In the genomic region with DNA sequence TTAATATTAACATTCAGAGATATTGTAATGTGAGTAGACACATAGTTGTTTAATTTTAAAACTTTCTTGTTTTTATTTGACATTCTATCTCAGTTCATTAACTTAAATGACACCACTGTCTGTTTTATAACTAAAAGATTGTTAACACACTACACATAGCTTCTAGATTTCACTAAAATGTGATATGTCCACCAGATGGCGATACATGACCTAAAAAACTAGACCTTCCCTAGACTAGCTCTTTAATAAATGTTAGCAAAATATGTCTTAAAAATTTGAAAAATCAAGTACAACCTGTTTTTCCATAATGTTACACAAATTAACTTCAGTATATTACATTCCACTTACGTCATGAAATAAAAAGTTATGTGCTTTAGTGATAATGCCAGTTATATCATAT, we compare ENCODE assay signal across 10 mouse cellular contexts.
A peak's percentile ranks its signal among the peaks of the same experiment; 100 is the strongest.
DNase-seq lines count a peak whose midpoint lies in the region; ATAC-seq and TF ChIP-seq lines count a peak whose summit lies in the region.
"Had no signal": no experiment of that assay in that cellular context is flagged by ENCODE, and none has a peak within 500 bp of the region (broad histone marks: within the 10 kb centered on the region; RNA-seq: fewer than 3 reads in every experiment).

No protein-coding gene starts in this region.

- intact Hi-C loops in heart, adult 2 months (cut with DNase I), result no loop called here

- no peaks in the 10 kb centered on the region for H3K36me3 ChIP-seq in heart, adult 2 months (ENCODE audit: control insufficient read depth, insufficient read depth, low read length)
- no peaks in the 10 kb centered on the region for H3K36me3 ChIP-seq in midbrain, embryonic 12.5 days
- no peaks in the 10 kb centered on the region for H3K36me3 ChIP-seq in midbrain, embryonic 15.5 days (replicated peaks)
- H3K36me3 ChIP-seq in forebrain, embryonic 12.5 days (replicated peaks), result no peaks in the 10 kb centered on the region
- H3K36me3 ChIP-seq: lung, embryonic 15.5 days had no signal

- no peaks in the 10 kb centered on the region for H3K79me2 ChIP-seq in heart, adult 2 months (replicated peaks; ENCODE audit: control insufficient read depth, insufficient read depth, low read length)

- 0 out of 2 replicates have a peak, but pooled peaks have one; percentile 65 for ATAC-seq in midbrain, embryonic 12.5 days (ENCODE audit: low FRiP score, low read depth)
- no peak; the same call in 1 of the 2 replicates for ATAC-seq in midbrain, embryonic 15.5 days (replicated peaks)
- ATAC-seq in forebrain, embryonic 12.5 days (ENCODE audit: low FRiP score), result peak; percentile 72; the same call in 1 of the 2 replicates
- no peak for ATAC-seq in erythroblast, adult 5-6 weeks (replicated peaks; ENCODE audit: low FRiP score, poor library complexity, severe bottlenecking)

- H3K4me2 ChIP-seq in midbrain, embryonic 12.5 days (replicated peaks), result no peak overlapping the region
- no peak overlapping the region for H3K4me2 ChIP-seq in midbrain, embryonic 15.5 days
- H3K4me2 ChIP-seq in forebrain, embryonic 12.5 days, result no peak overlapping the region
- H3K4me2 ChIP-seq: lung, embryonic 15.5 days had no signal

- no peaks in the 10 kb centered on the region for H3K9me3 ChIP-seq in midbrain, embryonic 12.5 days
- H3K9me3 ChIP-seq in midbrain, embryonic 15.5 days, result no peaks in the 10 kb centered on the region
- H3K9me3 ChIP-seq in forebrain, embryonic 12.5 days, result no peaks in the 10 kb centered on the region
- H3K9me3 ChIP-seq: lung, embryonic 15.5 days had no signal

- H3K4me1 ChIP-seq in heart, adult 2 months (ENCODE audit: control insufficient read depth, insufficient read depth, low read length), result no peaks in the 10 kb centered on the region
- no peaks in the 10 kb centered on the region for H3K4me1 ChIP-seq in midbrain, embryonic 12.5 days
- no peaks in the 10 kb centered on the region for H3K4me1 ChIP-seq in midbrain, embryonic 15.5 days
- H3K4me1 ChIP-seq in forebrain, embryonic 12.5 days, result no peaks in the 10 kb centered on the region
- H3K4me1 ChIP-seq: lung, embryonic 15.5 days had no signal

- no peak overlapping the region for H3K9ac ChIP-seq in heart, adult 2 months (ENCODE audit: low read depth, low read length)
- no peak overlapping the region for H3K9ac ChIP-seq in midbrain, embryonic 12.5 days (replicated peaks)
- no peak overlapping the region for H3K9ac ChIP-seq in midbrain, embryonic 15.5 days
- no peak overlapping the region for H3K9ac ChIP-seq in forebrain, embryonic 12.5 days
- H3K9ac ChIP-seq: lung, embryonic 15.5 days had no signal

- no peak for DNase-seq in heart, adult 2 months
- DNase-seq in heart, adult 18-20 months, result no peak
- peak; percentile 38 for DNase-seq in telencephalon, adult 2 months (ENCODE audit: low read depth, low spot score)
- no peak for DNase-seq in spleen, adult 12 weeks (ENCODE audit: low spot score)
- DNase-seq: heart, postnatal 10 days had no signal

- no peak for TF ChIP-seq EP300 in heart, adult 2 months (IDR thresholded peaks at IDR 0.05; ENCODE audit: insufficient read depth, low read depth, low read length)

- H3K27me3 ChIP-seq in heart, adult 2 months (ENCODE audit: control insufficient read depth, insufficient read depth, low read length), result no peaks in the 10 kb centered on the region
- no peaks in the 10 kb centered on the region for H3K27me3 ChIP-seq in midbrain, embryonic 12.5 days
- H3K27me3 ChIP-seq in midbrain, embryonic 15.5 days (replicated peaks), result no peaks in the 10 kb centered on the region
- H3K27me3 ChIP-seq in forebrain, embryonic 12.5 days, result no peaks in the 10 kb centered on the region
- H3K27me3 ChIP-seq: lung, embryonic 15.5 days had no signal

- 33% methylated on average over 2 of the region's 2 CpGs for WGBS in heart, adult 2 months
- 36% methylated on average over 2 of the region's 2 CpGs for WGBS in midbrain, embryonic 12.5 days
- WGBS in midbrain, embryonic 15.5 days, result 36% methylated on average over 2 of the region's 2 CpGs
- WGBS in forebrain, embryonic 12.5 days, result 38% methylated on average over 2 of the region's 2 CpGs

- H3K27ac ChIP-seq in heart, adult 2 months, result no peak overlapping the region
- no peak overlapping the region for H3K27ac ChIP-seq in midbrain, embryonic 12.5 days (replicated peaks)
- no peak overlapping the region for H3K27ac ChIP-seq in midbrain, embryonic 15.5 days
- no peak overlapping the region for H3K27ac ChIP-seq in forebrain, embryonic 12.5 days
- H3K27ac ChIP-seq: lung, embryonic 15.5 days had no signal

- no peak for TF ChIP-seq POLR2A in heart, adult 2 months (IDR thresholded peaks at IDR 0.05; ENCODE audit: insufficient read depth, low read depth, low read length)

- TF ChIP-seq CTCF in heart, adult 2 months (IDR thresholded peaks at IDR 0.05), result peak; percentile 22; the same call in 1 of the 2 replicates

- no peak overlapping the region for H3K4me3 ChIP-seq in heart, adult 2 months
- H3K4me3 ChIP-seq in midbrain, embryonic 12.5 days, result no peak overlapping the region
- H3K4me3 ChIP-seq in midbrain, embryonic 15.5 days, result no peak overlapping the region
- H3K4me3 ChIP-seq in forebrain, embryonic 12.5 days (replicated peaks), result no peak overlapping the region
- H3K4me3 ChIP-seq: lung, embryonic 15.5 days had no signal

Comparison
In these comparisons a context has a peak if more than half of its experiments do, and no peak if none do; other contexts are left out.
1. ATAC-seq: peak in midbrain, embryonic 12.5 days (single experiment) and forebrain, embryonic 12.5 days (single experiment); none in midbrain, embryonic 15.5 days (single experiment) and erythroblast, adult 5-6 weeks (single experiment).